Mouse (Mus musculus) brain, embryonic 18.5 days (tissue): ENCODE measurements around the gene Brf1.

ENCODE experiments used
- DNase-seq: peaks from one replicate; pipeline ENCODE4 v3.0.0-alpha.2; 2012; ENCODE audit warnings: low read depth, low spot score

The Brf1 gene

GRCm38 (mm10) chr12:113018763-113019162 is 18.3 kb upstream of the Brf1 start:
- no peak for DNase-seq

GRCm38 (mm10) chr12:113017429-113017984 is 17.0 kb upstream of the Brf1 start:
- no peak for DNase-seq

GRCm38 (mm10) chr12:113016976-113017375 is 16.5 kb upstream of the Brf1 start:
- no peak for DNase-seq

GRCm38 (mm10) chr12:113015956-113016355 is 15.5 kb upstream of the Brf1 start:
- no peak for DNase-seq

GRCm38 (mm10) chr12:113014561-113015556 is 14.4 kb upstream of the Brf1 start:
- no peak for DNase-seq

- DNase-seq: peak; percentile 84
Observed at GRCm38 (mm10) chr12:113013604-113014558, 13.4 kb upstream of the Brf1 start, which contains the start of gene Pacs2. Gene Pacs2, plus strand, starts transcription at chr12:113014508.

GRCm38 (mm10) chr12:113013021-113013491 is 12.6 kb upstream of the Brf1 start:
- no peak for DNase-seq

GRCm38 (mm10) chr12:113012443-113012842 is 11.9 kb upstream of the Brf1 start:
- no peak for DNase-seq

- DNase-seq: no peak
Observed at GRCm38 (mm10) chr12:113011702-113012360, 11.3 kb upstream of the Brf1 start.

GRCm38 (mm10) chr12:113004993-113005392 is 4.5 kb upstream of the Brf1 start:
- no peak for DNase-seq

GRCm38 (mm10) chr12:113004011-113004410 is 3.5 kb upstream of the Brf1 start:
- DNase-seq: no peak

GRCm38 (mm10) chr12:113002667-113003066 is 2.2 kb upstream of the Brf1 start:
- DNase-seq: no peak

- DNase-seq: no peak
Observed at GRCm38 (mm10) chr12:113001133-113001474, 600 bp upstream of the Brf1 start.

- DNase-seq: no peak
Observed at GRCm38 (mm10) chr12:112999569-113000293, 773 bp downstream of the Brf1 start.

- no peak for DNase-seq
Observed at GRCm38 (mm10) chr12:112994153-112994552, 6.4 kb downstream of the Brf1 start.

GRCm38 (mm10) chr12:112991444-112991843 is 9.1 kb downstream of the Brf1 start:
- no peak for DNase-seq

GRCm38 (mm10) chr12:112990706-112991405 is 9.6 kb downstream of the Brf1 start:
- no peak for DNase-seq

GRCm38 (mm10) chr12:112987877-112988276 is 12.6 kb downstream of the Brf1 start:
- DNase-seq: no peak

- DNase-seq: no peak
Observed at GRCm38 (mm10) chr12:112985346-112985745, 15.2 kb downstream of the Brf1 start.

GRCm38 (mm10) chr12:112982031-112982430 is 18.5 kb downstream of the Brf1 start:
- no peak for DNase-seq
